8 mouse cellular contexts compared by ENCODE assay signal in genomic region chr5:115010577-115011216, GRCm38 (mm10). TPM values are rescaled to one million over a fixed set of nuclear protein-coding genes. Genes with fewer than 3 reads are reported as not detected.
DNase-seq lines count a peak whose midpoint lies in the region; ATAC-seq and TF ChIP-seq lines count a peak whose summit lies in the region.

Gene Sppl3, plus strand, starts transcription at chr5:115011137.

- no peaks in the 10 kb centered on the region for H3K9me3 ChIP-seq in forebrain, embryonic 10.5 days
- H3K9me3 ChIP-seq in heart, embryonic 15.5 days (replicated peaks): no peaks in the 10 kb centered on the region
- no peaks in the 10 kb centered on the region for H3K9me3 ChIP-seq in liver, embryonic 14.5 days (ENCODE audit: control insufficient read depth, low read length)
- H3K9me3 ChIP-seq in neural tube, embryonic 11.5 days (ENCODE audit: control insufficient read depth, low read length): no peaks in the 10 kb centered on the region
- H3K9me3 ChIP-seq in stomach, postnatal 0 days (ENCODE audit: control insufficient read depth, low read length): no peaks in the 10 kb centered on the region

- H3K27ac ChIP-seq in forebrain, embryonic 10.5 days: peak within 1 kb of the TSS; percentile 98
- peak within 1 kb of the TSS; percentile 83 for H3K27ac ChIP-seq in heart, embryonic 15.5 days
- H3K27ac ChIP-seq in liver, embryonic 14.5 days: peak within 1 kb of the TSS; percentile 75
- H3K27ac ChIP-seq in neural tube, embryonic 11.5 days (ENCODE audit: low read depth, low read length): peak within 1 kb of the TSS; percentile 90
- peak within 1 kb of the TSS; percentile 93 for H3K27ac ChIP-seq in stomach, postnatal 0 days (replicated peaks)

- H3K4me3 ChIP-seq in forebrain, embryonic 10.5 days: peak within 1 kb of the TSS; percentile 99
- H3K4me3 ChIP-seq in heart, embryonic 15.5 days: peak within 1 kb of the TSS; percentile 100
- H3K4me3 ChIP-seq in liver, embryonic 14.5 days (ENCODE audit: insufficient read depth in 1 of 2, low read depth in 2 of 2, low read length in 2 of 2): peak within 1 kb of the TSS; percentile 85 to 99
- H3K4me3 ChIP-seq in neural tube, embryonic 11.5 days (ENCODE audit: low read depth, low read length): peak within 1 kb of the TSS; percentile 93
- peak within 1 kb of the TSS; percentile 98 for H3K4me3 ChIP-seq in stomach, postnatal 0 days (ENCODE audit: low read depth, low read length)

- peak; percentile 88 for DNase-seq in c-Kit-negative CD71-positive TER-119-positive erythroid progenitor cells, embryonic 14.5 days (ENCODE audit: low read depth, low spot score)
- peak; percentile 88 for DNase-seq in forebrain, embryonic 10.5 days (ENCODE audit: extremely low spot score, low spot score)
- DNase-seq in kidney, postnatal 25 days: peak; percentile 94 to 95
- DNase-seq in liver, embryonic 14.5 days (ENCODE audit: low read depth in 3 of 3, low spot score in 3 of 3): peak; percentile 83 to 89 (median 86)
- DNase-seq in neural tube, embryonic 11.5 days (ENCODE audit: low spot score): peak; percentile 97
- DNase-seq in stomach, postnatal 0 days (ENCODE audit: low spot score): peak; percentile 93

- peaks cover 38% of the 10 kb centered on the region for H3K4me1 ChIP-seq in forebrain, embryonic 10.5 days
- peaks cover 39% of the 10 kb centered on the region for H3K4me1 ChIP-seq in heart, embryonic 15.5 days (replicated peaks)
- peaks cover 36 to 42% of the 10 kb centered on the region in 2 experiments for H3K4me1 ChIP-seq in liver, embryonic 14.5 days (replicated peaks; ENCODE audit: control insufficient read depth in 2 of 2, insufficient read depth in 2 of 2, low read length in 1 of 2)
- peaks cover 12% of the 10 kb centered on the region for H3K4me1 ChIP-seq in neural tube, embryonic 11.5 days (ENCODE audit: control insufficient read depth, insufficient read depth, low read length)
- peaks cover 5% of the 10 kb centered on the region for H3K4me1 ChIP-seq in stomach, postnatal 0 days (replicated peaks; ENCODE audit: control insufficient read depth, insufficient read depth)

- peak within 1 kb of the TSS; percentile 89 for H3K4me2 ChIP-seq in heart, embryonic 15.5 days
- H3K4me2 ChIP-seq in liver, embryonic 14.5 days (ENCODE audit: low read depth): peak within 1 kb of the TSS; percentile 99
- H3K4me2 ChIP-seq in neural tube, embryonic 11.5 days (ENCODE audit: low read depth): peak within 1 kb of the TSS; percentile 91
- peak within 1 kb of the TSS; percentile 89 for H3K4me2 ChIP-seq in stomach, postnatal 0 days (replicated peaks; ENCODE audit: low read depth)

- WGBS in forebrain, embryonic 10.5 days: under 1% methylated on average over 61 of the region's 65 CpGs
- WGBS in heart, embryonic 15.5 days: 1% methylated on average over 46 of the region's 65 CpGs
- 1% methylated on average over 58 of the region's 65 CpGs for WGBS in liver, embryonic 14.5 days (ENCODE audit: insufficient replicate concordance)
- WGBS in neural tube, embryonic 11.5 days: 2% methylated on average over 37 of the region's 65 CpGs
- 1% methylated on average over 46 of the region's 65 CpGs for WGBS in stomach, postnatal 0 days

- no peaks in the 10 kb centered on the region for H3K27me3 ChIP-seq in forebrain, embryonic 10.5 days (ENCODE audit: poor library complexity, severe bottlenecking)
- H3K27me3 ChIP-seq in heart, embryonic 15.5 days: no peaks in the 10 kb centered on the region
- no peaks in the 10 kb centered on the region for H3K27me3 ChIP-seq in liver, embryonic 14.5 days (ENCODE audit: control insufficient read depth, insufficient read depth, low read length)
- H3K27me3 ChIP-seq in neural tube, embryonic 11.5 days (ENCODE audit: control insufficient read depth, insufficient read depth, low read length): no peaks in the 10 kb centered on the region
- no peaks in the 10 kb centered on the region for H3K27me3 ChIP-seq in stomach, postnatal 0 days (ENCODE audit: control insufficient read depth, insufficient read depth, low read length)

- peak; percentile 81 for ATAC-seq in CD4-positive, CD25-positive, alpha-beta regulatory T cell, adult 4 months
- ATAC-seq in heart, embryonic 15.5 days (replicated peaks; ENCODE audit: insufficient number of reproducible peaks, insufficient read depth, low FRiP score, low read depth): peak; percentile 91
- peak; percentile 86 for ATAC-seq in liver, embryonic 14.5 days (ENCODE audit: insufficient read depth)
- ATAC-seq in neural tube, embryonic 11.5 days (ENCODE audit: insufficient read depth, low FRiP score, low TSS enrichment): peak; percentile 93
- ATAC-seq in stomach, postnatal 0 days (ENCODE audit: low FRiP score, low TSS enrichment): peak; percentile 89

- TF ChIP-seq CTCF in liver, embryonic 14.5 days (IDR thresholded peaks at IDR 0.05; ENCODE audit: low read depth): no peak
- TF ChIP-seq CTCF in stomach, postnatal 0 days (IDR thresholded peaks at IDR 0.05; ENCODE audit: low read depth): no peak

- TF ChIP-seq EP300 in liver, embryonic 14.5 days (IDR thresholded peaks at IDR 0.05; ENCODE audit: low read depth): no peak
- no peak for TF ChIP-seq EP300 in stomach, postnatal 0 days (optimal IDR thresholded peaks at IDR 0.05)

- no peaks in the 10 kb centered on the region for H3K36me3 ChIP-seq in forebrain, embryonic 10.5 days (replicated peaks)
- no peaks in the 10 kb centered on the region for H3K36me3 ChIP-seq in heart, embryonic 15.5 days
- no peaks in the 10 kb centered on the region for H3K36me3 ChIP-seq in liver, embryonic 14.5 days (replicated peaks; ENCODE audit: control insufficient read depth, insufficient read depth, low read depth)
- H3K36me3 ChIP-seq in neural tube, embryonic 11.5 days (ENCODE audit: control insufficient read depth, insufficient read depth, low read length): no peaks in the 10 kb centered on the region
- no peaks in the 10 kb centered on the region for H3K36me3 ChIP-seq in stomach, postnatal 0 days (ENCODE audit: control insufficient read depth, insufficient read depth, low read length)

- peak within 1 kb of the TSS; percentile 100 for H3K9ac ChIP-seq in heart, embryonic 15.5 days
- H3K9ac ChIP-seq in liver, embryonic 14.5 days (replicated peaks): peak within 1 kb of the TSS; percentile 98
- peak within 1 kb of the TSS; percentile 95 for H3K9ac ChIP-seq in neural tube, embryonic 11.5 days (ENCODE audit: low read length)
- peak within 1 kb of the TSS; percentile 99 for H3K9ac ChIP-seq in stomach, postnatal 0 days (ENCODE audit: low read length)

RNA-seq across cellular contexts. Expression of gene Sppl3, which starts in this region (rescaled TPM):
- polyA plus RNA-seq in CD4-positive, CD25-positive, alpha-beta regulatory T cell, adult 4 months (2017; shearing (Covaris generic)): 10 to 100 TPM; 10.2 to 14.2 TPM
- polyA plus RNA-seq in forebrain, embryonic 10.5 days (2016; fragmentation: Nextera tagmentation; extraction: Ambion mirVana): 11.8 and 13.3 TPM in 2 replicates
- 17.8 and 22.4 TPM in 2 replicates for polyA plus RNA-seq in heart, embryonic 15.5 days (2015; fragmentation: Nextera tagmentation; extraction: Ambion mirVana)
- 17.2 and 17.6 TPM in 2 replicates for polyA plus RNA-seq in liver, embryonic 14.5 days (2012; rRNA removed)
- 5.4 and 7.0 TPM in 2 replicates for polyA plus RNA-seq in liver, embryonic 14.5 days (2014; fragmentation: Nextera tagmentation; extraction: Ambion mirVana)
- 43.6 and 45.1 TPM in 2 replicates for polyA plus RNA-seq in neural tube, embryonic 11.5 days (2014; fragmentation: Nextera tagmentation; extraction: Ambion mirVana)
- polyA plus RNA-seq in stomach, postnatal 0 days (2015; fragmentation: Nextera tagmentation; extraction: Ambion mirVana): 25.2 and 39.8 TPM in 2 replicates

Comparison
In these comparisons a context has a peak if more than half of its experiments do, and no peak if none do; other contexts are left out.
1. Peak in every context shown above with its lines: DNase-seq, ATAC-seq, H3K4me3 ChIP-seq and H3K27ac ChIP-seq.